Mouse (Mus musculus) spleen, adult 2 months (tissue): ENCODE measurements around the gene Tfeb.

Experiments
- CTCF ChIP-seq: fragments of 200-500 bp; IDR thresholded peaks from 2 replicates; pipeline ENCODE4 v1.5.1; 2011; ENCODE audit warnings: mild to moderate bottlenecking, inconsistent platforms; ENCODE audit not compliant: insufficient read depth, insufficient read length, insufficient replicate concordance; ENCODE audit errors: extremely low read depth
- POLR2A ChIP-seq: fragments of 200-500 bp; IDR thresholded peaks from 2 replicates; pipeline ENCODE4 v1.6.1; 2011; ENCODE audit warnings: low read depth, low read length, inconsistent platforms

GRCm38 (mm10) chr17:47693671-47694441 lies 43.0 kb upstream of the Tfeb start:
- TF ChIP-seq POLR2A (no peak), CTCF (no peak)
